Mouse (Mus musculus): Measurements from ENCODE around the gene Wfikkn1.
A peak's percentile ranks its signal among the peaks of the same experiment; 100 is the strongest.

DNA sequence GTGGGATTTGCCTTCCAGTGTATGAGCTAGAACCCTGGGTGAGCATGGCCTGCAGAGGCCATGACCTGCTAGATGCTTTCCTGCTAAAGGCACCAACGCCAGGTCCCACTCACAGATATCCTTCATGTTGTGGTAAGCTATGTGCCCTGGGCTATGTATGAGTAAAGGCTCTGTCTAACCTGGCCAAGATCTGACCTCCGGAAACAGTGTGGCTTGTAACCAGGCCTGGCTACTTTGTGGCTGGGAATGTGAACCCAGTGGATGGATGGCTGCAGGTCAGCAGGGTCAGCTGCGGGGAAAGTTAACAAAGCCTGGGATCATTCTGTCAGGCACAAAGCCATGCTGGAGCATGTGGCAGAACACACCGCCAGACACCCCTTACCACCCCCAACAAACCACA is 1.0 kb upstream of the Wfikkn1 start:
- TF ChIP-seq CTCF (IDR thresholded peaks at IDR 0.05; ENCODE audit: extremely low read depth, insufficient read depth, low read length) (no peak), POLR2A (IDR thresholded peaks at IDR 0.05; ENCODE audit: extremely low read depth, insufficient read depth, low read length) (0 out of 2 replicates have a peak, but pooled peaks have one; percentile 22)

Data from cortical plate, adult 2 months (tissue).